Mouse (Mus musculus): Measurements from ENCODE around the gene Bank1. TPM values are rescaled to one million over a fixed set of nuclear protein-coding genes. Genes with fewer than 3 reads are reported as not detected.

Bank1 gene
- total RNA-seq, 1 experiment = 0.18 TPM

DNA sequence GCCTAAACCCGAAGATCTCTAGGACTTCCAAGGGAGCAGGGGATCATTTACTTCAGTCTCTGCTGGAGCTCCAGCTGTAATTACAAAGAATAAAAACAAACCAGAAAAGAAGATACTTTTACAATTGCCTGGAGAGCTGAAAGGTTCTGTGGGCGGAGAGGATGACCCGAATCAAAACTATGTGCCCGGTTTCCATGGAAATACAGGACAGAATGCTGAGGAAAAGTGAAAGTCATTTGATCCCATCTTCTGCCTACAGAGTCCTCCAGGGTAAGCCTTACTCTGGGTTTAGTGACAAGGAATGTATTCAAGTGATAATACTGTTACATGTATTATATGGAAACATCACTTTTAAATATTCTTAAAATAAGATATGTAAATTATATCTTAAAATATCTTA lies 157.8 kb downstream of the Bank1 start:
- Histone ChIP-seq H3K9me3 (ENCODE audit: control insufficient read depth, insufficient read depth, low read depth, low read length) (no peaks in the 10 kb centered on the region), H3K27ac (ENCODE audit: insufficient read depth, low read depth, low read length, poor library complexity, severe bottlenecking) (no peak overlapping the region), H3K36me3 (ENCODE audit: control insufficient read depth, insufficient read depth, low read length, poor library complexity, severe bottlenecking) (no peaks in the 10 kb centered on the region), H3K4me3 (ENCODE audit: insufficient read depth in 1 of 2, low read depth in 1 of 2, low read length in 2 of 2, poor library complexity in 1 of 2, severe bottlenecking in 1 of 2) (no peak overlapping the region), H3K4me1 (ENCODE audit: control insufficient read depth in 2 of 2, insufficient read depth in 2 of 2, low read length in 2 of 2, poor library complexity in 1 of 2) (no peaks in the 10 kb centered on the region), H3K9ac (ENCODE audit: insufficient read depth, low read depth, low read length, poor library complexity, severe bottlenecking) (no peak overlapping the region)
- in situ Hi-C loops (cut with MboI; ENCODE audit: low sequenced_read_pairs in 2 of 2, unreplicated experiment in 2 of 2) = no loop called here
- DNase-seq (ENCODE audit: low read depth, low spot score) = no peak
- TF ChIP-seq ZNF384 (IDR thresholded peaks at IDR 0.05; ENCODE audit: low read depth, low read length) = no peak
- no peak for TF ChIP-seq ZC3H11A (IDR thresholded peaks at IDR 0.05; ENCODE audit: borderline replicate concordance, low read depth, low read length)
- no peak for TF ChIP-seq HCFC1 (IDR thresholded peaks at IDR 0.05; ENCODE audit: borderline replicate concordance, insufficient read depth, low read length)
- TF ChIP-seq CHD2 (IDR thresholded peaks at IDR 0.05; ENCODE audit: low read depth, low read length) = no peak
- TF ChIP-seq MAFK (IDR thresholded peaks at IDR 0.05; ENCODE audit: insufficient read depth, low read depth, low read length) = no peak

DNA sequence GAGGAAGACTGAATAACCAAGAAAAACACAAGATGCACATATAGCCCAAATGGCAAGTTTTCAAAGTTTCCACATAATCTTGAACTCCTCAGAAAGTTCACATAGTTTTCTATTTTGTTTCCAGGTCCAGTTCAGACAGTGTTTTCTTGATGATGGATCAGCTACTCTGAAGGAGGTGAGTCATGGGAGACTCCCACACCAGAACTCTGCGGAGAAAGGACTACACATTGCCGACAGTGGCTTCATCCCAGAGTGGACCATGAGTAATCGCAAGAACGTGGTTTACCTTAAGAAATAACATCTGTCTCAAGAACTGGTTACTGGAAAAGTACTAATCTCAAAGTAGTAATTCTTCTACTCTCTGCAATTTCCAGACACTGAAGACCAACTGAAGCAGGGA lies 159.2 kb downstream of the Bank1 start:
- H3K36me3 ChIP-seq (ENCODE audit: control insufficient read depth, insufficient read depth, low read length, poor library complexity, severe bottlenecking) = no peaks in the 10 kb centered on the region
- no peaks in the 10 kb centered on the region for H3K9me3 ChIP-seq (ENCODE audit: control insufficient read depth, insufficient read depth, low read depth, low read length)
- no peak for DNase-seq (ENCODE audit: low read depth, low spot score)
- no peak overlapping the region for H3K4me3 ChIP-seq (ENCODE audit: insufficient read depth in 1 of 2, low read depth in 1 of 2, low read length in 2 of 2, poor library complexity in 1 of 2, severe bottlenecking in 1 of 2)
- in situ Hi-C loops (cut with MboI; ENCODE audit: low sequenced_read_pairs in 2 of 2, unreplicated experiment in 2 of 2) = no loop called here
- H3K4me1 ChIP-seq (ENCODE audit: control insufficient read depth in 2 of 2, insufficient read depth in 2 of 2, low read length in 2 of 2, poor library complexity in 1 of 2) = no peaks in the 10 kb centered on the region
- no peak for TF ChIP-seq MAFK (IDR thresholded peaks at IDR 0.05; ENCODE audit: insufficient read depth, low read depth, low read length)
- no peak for TF ChIP-seq ZNF384 (IDR thresholded peaks at IDR 0.05; ENCODE audit: low read depth, low read length)
- no peak for TF ChIP-seq ZC3H11A (IDR thresholded peaks at IDR 0.05; ENCODE audit: borderline replicate concordance, low read depth, low read length)
- TF ChIP-seq CHD2 (IDR thresholded peaks at IDR 0.05; ENCODE audit: low read depth, low read length) = no peak
- TF ChIP-seq HCFC1 (IDR thresholded peaks at IDR 0.05; ENCODE audit: borderline replicate concordance, insufficient read depth, low read length) = no peak
- no peak overlapping the region for H3K27ac ChIP-seq (ENCODE audit: insufficient read depth, low read depth, low read length, poor library complexity, severe bottlenecking)
- no peak overlapping the region for H3K9ac ChIP-seq (ENCODE audit: insufficient read depth, low read depth, low read length, poor library complexity, severe bottlenecking)

DNA sequence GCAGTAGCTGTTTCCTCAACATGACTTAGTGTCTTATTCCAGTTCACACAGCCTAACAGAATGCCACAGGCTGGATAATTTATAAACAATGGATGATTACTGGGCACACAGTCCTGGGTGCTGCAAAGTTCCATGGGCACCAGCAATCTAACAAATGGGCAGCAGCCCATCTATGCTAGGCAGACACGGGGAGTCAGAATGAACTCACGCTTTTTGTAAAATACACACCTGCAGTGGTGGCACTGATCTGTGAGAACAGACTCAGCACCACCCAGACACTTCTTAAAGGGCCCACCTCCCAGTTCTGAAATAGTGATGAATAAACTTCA lies 159.9 kb downstream of the Bank1 start:
- no peak overlapping the region for H3K4me3 ChIP-seq (ENCODE audit: insufficient read depth in 1 of 2, low read depth in 1 of 2, low read length in 2 of 2, poor library complexity in 1 of 2, severe bottlenecking in 1 of 2)
- TF ChIP-seq ZC3H11A (IDR thresholded peaks at IDR 0.05; ENCODE audit: borderline replicate concordance, low read depth, low read length) (no peak), MAFK (IDR thresholded peaks at IDR 0.05; ENCODE audit: insufficient read depth, low read depth, low read length) (no peak), CHD2 (IDR thresholded peaks at IDR 0.05; ENCODE audit: low read depth, low read length) (no peak), ZNF384 (IDR thresholded peaks at IDR 0.05; ENCODE audit: low read depth, low read length) (no peak), HCFC1 (IDR thresholded peaks at IDR 0.05; ENCODE audit: borderline replicate concordance, insufficient read depth, low read length) (no peak)
- in situ Hi-C loops (cut with MboI; ENCODE audit: low sequenced_read_pairs in 2 of 2, unreplicated experiment in 2 of 2) = no loop called here
- no peaks in the 10 kb centered on the region for H3K36me3 ChIP-seq (ENCODE audit: control insufficient read depth, insufficient read depth, low read length, poor library complexity, severe bottlenecking)
- H3K9me3 ChIP-seq (ENCODE audit: control insufficient read depth, insufficient read depth, low read depth, low read length) = no peaks in the 10 kb centered on the region
- no peak overlapping the region for H3K9ac ChIP-seq (ENCODE audit: insufficient read depth, low read depth, low read length, poor library complexity, severe bottlenecking)
- H3K27ac ChIP-seq (ENCODE audit: insufficient read depth, low read depth, low read length, poor library complexity, severe bottlenecking) = no peak overlapping the region
- no peak for DNase-seq (ENCODE audit: low read depth, low spot score)
- no peaks in the 10 kb centered on the region for H3K4me1 ChIP-seq (ENCODE audit: control insufficient read depth in 2 of 2, insufficient read depth in 2 of 2, low read length in 2 of 2, poor library complexity in 1 of 2)

DNA sequence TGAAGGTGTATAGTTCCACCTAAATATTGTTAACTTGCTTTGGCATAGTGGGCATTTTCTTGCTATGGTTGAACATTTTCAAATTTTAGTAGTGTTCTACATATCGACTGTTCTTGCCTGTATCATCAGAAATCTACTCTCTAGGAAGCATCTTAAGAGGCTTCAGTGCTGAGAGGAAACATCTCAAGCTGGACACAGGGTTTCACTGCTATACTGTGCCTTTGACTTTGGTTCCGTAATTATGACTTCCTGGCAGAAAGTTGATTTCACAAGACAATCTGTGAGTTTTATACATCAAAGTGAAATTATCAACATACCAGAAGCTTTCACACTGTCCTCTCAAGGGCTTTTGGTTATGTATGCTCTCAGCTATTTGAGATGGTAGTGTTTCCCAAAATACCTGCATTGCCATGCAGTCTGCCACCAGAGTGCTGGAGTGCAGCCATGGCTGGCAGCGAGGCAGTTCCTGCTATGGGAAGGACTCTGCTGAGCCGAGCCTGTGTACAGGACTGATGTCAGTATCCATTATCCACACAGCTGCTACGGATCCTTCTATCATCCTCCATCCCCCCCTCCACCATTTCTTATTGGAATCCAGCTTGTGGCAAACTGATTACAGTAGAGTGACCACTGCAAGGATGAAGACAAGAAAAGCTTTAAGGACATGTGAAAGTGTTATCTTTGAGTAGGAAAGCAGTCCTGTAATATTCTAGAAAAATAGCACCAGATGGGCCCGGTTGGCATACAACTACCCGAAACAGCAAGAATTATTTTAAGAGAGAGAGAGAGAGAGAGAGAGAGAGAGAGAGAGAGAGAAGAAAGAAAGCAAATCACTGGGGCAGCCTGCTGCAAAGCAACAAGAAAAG lies 160.5 kb downstream of the Bank1 start:
- in situ Hi-C loops (cut with MboI; ENCODE audit: low sequenced_read_pairs in 2 of 2, unreplicated experiment in 2 of 2) = no loop called here
- no peak for TF ChIP-seq MAFK (IDR thresholded peaks at IDR 0.05; ENCODE audit: insufficient read depth, low read depth, low read length)
- TF ChIP-seq ZC3H11A (IDR thresholded peaks at IDR 0.05; ENCODE audit: borderline replicate concordance, low read depth, low read length) = no peak
- Histone ChIP-seq H3K4me3 (ENCODE audit: insufficient read depth in 1 of 2, low read depth in 1 of 2, low read length in 2 of 2, poor library complexity in 1 of 2, severe bottlenecking in 1 of 2) (no peak overlapping the region), H3K36me3 (ENCODE audit: control insufficient read depth, insufficient read depth, low read length, poor library complexity, severe bottlenecking) (no peaks in the 10 kb centered on the region), H3K27ac (ENCODE audit: insufficient read depth, low read depth, low read length, poor library complexity, severe bottlenecking) (no peak overlapping the region), H3K4me1 (ENCODE audit: control insufficient read depth in 2 of 2, insufficient read depth in 2 of 2, low read length in 2 of 2, poor library complexity in 1 of 2) (no peaks in the 10 kb centered on the region), H3K9ac (ENCODE audit: insufficient read depth, low read depth, low read length, poor library complexity, severe bottlenecking) (no peak overlapping the region), H3K9me3 (ENCODE audit: control insufficient read depth, insufficient read depth, low read depth, low read length) (no peaks in the 10 kb centered on the region)
- no peak for DNase-seq (ENCODE audit: low read depth, low spot score)

DNA sequence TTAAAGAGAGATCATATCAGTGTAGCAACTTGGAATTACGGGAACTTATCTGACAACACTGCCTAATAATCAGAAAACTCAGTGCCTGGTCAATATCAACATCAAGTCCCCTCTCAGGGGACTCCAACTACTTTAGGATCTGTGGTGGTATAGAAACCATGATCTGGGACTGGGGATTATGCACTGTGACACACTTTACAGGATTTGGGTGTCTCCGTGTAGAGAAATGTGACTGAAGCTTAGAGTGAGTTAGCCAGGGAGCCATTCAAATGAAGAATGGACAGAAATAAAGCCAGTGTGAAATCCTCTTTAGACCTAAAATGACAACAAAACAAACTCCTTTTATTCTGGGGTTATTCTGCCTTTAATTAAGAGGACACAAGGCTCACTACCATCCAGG lies 167.8 kb downstream of the Bank1 start:
- no peaks in the 10 kb centered on the region for H3K36me3 ChIP-seq (ENCODE audit: control insufficient read depth, insufficient read depth, low read length, poor library complexity, severe bottlenecking)
- in situ Hi-C loops (cut with MboI; ENCODE audit: low sequenced_read_pairs in 2 of 2, unreplicated experiment in 2 of 2) = no loop called here
- H3K27ac ChIP-seq (ENCODE audit: insufficient read depth, low read depth, low read length, poor library complexity, severe bottlenecking) = no peak overlapping the region
- H3K4me3 ChIP-seq (ENCODE audit: insufficient read depth in 1 of 2, low read depth in 1 of 2, low read length in 2 of 2, poor library complexity in 1 of 2, severe bottlenecking in 1 of 2) = no peak overlapping the region
- no peak overlapping the region for H3K9ac ChIP-seq (ENCODE audit: insufficient read depth, low read depth, low read length, poor library complexity, severe bottlenecking)
- TF ChIP-seq ZC3H11A (IDR thresholded peaks at IDR 0.05; ENCODE audit: borderline replicate concordance, low read depth, low read length) (no peak), MAFK (IDR thresholded peaks at IDR 0.05; ENCODE audit: insufficient read depth, low read depth, low read length) (no peak), ZNF384 (IDR thresholded peaks at IDR 0.05; ENCODE audit: low read depth, low read length) (no peak), HCFC1 (IDR thresholded peaks at IDR 0.05; ENCODE audit: borderline replicate concordance, insufficient read depth, low read length) (no peak), CHD2 (IDR thresholded peaks at IDR 0.05; ENCODE audit: low read depth, low read length) (no peak)
- no peaks in the 10 kb centered on the region for H3K9me3 ChIP-seq (ENCODE audit: control insufficient read depth, insufficient read depth, low read depth, low read length)
- H3K4me1 ChIP-seq (ENCODE audit: control insufficient read depth in 2 of 2, insufficient read depth in 2 of 2, low read length in 2 of 2, poor library complexity in 1 of 2) = no peaks in the 10 kb centered on the region
- no peak for DNase-seq (ENCODE audit: low read depth, low spot score)
